Mouse (Mus musculus): ENCODE results near the gene Zscan4f. TPM values are rescaled to one million over a fixed set of nuclear protein-coding genes. Genes with fewer than 3 reads are reported as not detected.

The Zscan4f gene
- 1 to 10 TPM in 1 of 2 experiments, not detected in 1; 1.5 TPM for polyA plus RNA-seq (2017; shearing (Covaris generic))

DNA sequence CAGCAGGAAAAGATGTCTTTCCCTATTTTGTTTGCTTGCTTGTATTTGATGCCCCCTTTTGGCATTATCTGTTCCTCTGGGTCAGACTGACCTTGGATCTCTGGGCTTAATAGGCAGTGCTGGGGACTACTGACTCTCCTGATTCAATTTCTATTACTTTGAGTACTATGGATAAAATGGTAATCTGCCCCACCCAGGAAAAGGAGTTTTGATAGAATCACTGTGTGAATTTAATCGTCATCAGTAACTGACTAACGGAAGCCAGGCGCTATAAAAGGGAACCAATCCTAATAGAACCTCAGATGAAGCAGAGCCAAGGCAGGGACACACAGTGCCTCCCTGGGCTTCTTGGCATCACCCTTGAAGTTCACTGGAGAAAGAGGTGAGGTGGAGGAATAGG, at the start of gene Zscan4f:
Gene Zscan4f (plus strand): TSS at position 301 of the 400 bp plus-strand sequence.

Other genes starting within 250 kb of the Zscan4f start
- gene Zscan4d, start 231.8 kb upstream of the Zscan4f start, polyA plus RNA-seq (2017; shearing (Covaris generic)): under 1 TPM in 1 of 2 experiments, not detected in 1; 0.61 TPM
- gene Zscan4e, start 87.2 kb upstream of the Zscan4f start, polyA plus RNA-seq (2017; shearing (Covaris generic)): under 1 TPM in 1 of 2 experiments, not detected in 1; 0.16 TPM
- 1 to 10 TPM in 1 of 2 experiments, under 1 TPM in 1; 0.07 to 1.1 TPM for gene Zscan4-ps2, start 116.4 kb downstream of the Zscan4f start, polyA plus RNA-seq (2017; shearing (Covaris generic))
- under 1 TPM in 1 of 2 experiments, not detected in 1; 0.87 TPM for gene Zscan4-ps3, start 211.4 kb downstream of the Zscan4f start, polyA plus RNA-seq (2017; shearing (Covaris generic))